Mouse (Mus musculus) layer of hippocampus, adult 2 months (tissue): ENCODE results near the gene Kcnj11. TPM values are rescaled to one million over a fixed set of nuclear protein-coding genes. Genes with fewer than 3 reads are reported as not detected.
A peak's percentile ranks its signal among the peaks of the same experiment; 100 is the strongest.

Source experiments
- DNase-seq, 2 experiments: peaks; one replicate each; pipeline ENCODE4 v3.0.0; 2022; ENCODE audit warnings: low spot score in 2 of 2
- H3K27ac ChIP-seq: fragments of 200-600 bp; 2 replicates; pipeline ENCODE4 v1.8.1; 2022
- H3K4me3 ChIP-seq: fragments of 200-600 bp; 2 replicates; pipeline ENCODE4 v1.8.1; 2022; ENCODE audit warnings: mild to moderate bottlenecking
- CTCF ChIP-seq: fragments of 200-600 bp; conservative IDR thresholded peaks from 2 replicates; pipeline ENCODE4 v1.8.1; 2022; ENCODE audit warnings: antibody characterized with exemption, mild to moderate bottlenecking, moderate library complexity
- total RNA-seq, 2 experiments: library from RNA; stranded (reverse); gene quantifications; 2 replicates each; pipeline ENCODE4 v1.2.3; 2021

Kcnj11 gene
- total RNA-seq, 2 experiments from 2014 or later: 34.2 to 37.4 TPM

GRCm38 (mm10) chr7:46098919-46099286 is 1.7 kb downstream of the Kcnj11 start:
- DNase-seq: no peak
- Histone ChIP-seq H3K4me3 (peak overlapping the region; percentile 46), H3K27ac (peak overlapping the region; percentile 91; the same call in 1 of the 2 replicates)
- TF ChIP-seq CTCF: no peak

- peak overlapping the region; percentile 46 for H3K4me3 ChIP-seq
- DNase-seq: no peak
- peak overlapping the region; percentile 91 for H3K27ac ChIP-seq
- TF ChIP-seq CTCF: no peak
These were observed 2.2 kb downstream of the Kcnj11 start for GRCm38 (mm10) chr7:46098221-46098918.

GRCm38 (mm10) chr7:46097319-46097783 is 3.2 kb downstream of the Kcnj11 start:
- no peak for TF ChIP-seq CTCF
- peak overlapping the region; percentile 39; the same call in 1 of the 2 replicates for H3K27ac ChIP-seq
- peak overlapping the region; percentile 46 for H3K4me3 ChIP-seq
- DNase-seq: no peak

- Histone ChIP-seq H3K27ac (peak overlapping the region; percentile 39; the same call in 1 of the 2 replicates), H3K4me3 (peak overlapping the region; percentile 46; the same call in 1 of the 2 replicates)
- peak; percentile 98 for TF ChIP-seq CTCF
- peak in 1 of 2 experiments; percentile 75 for DNase-seq
These were observed 4.4 kb downstream of the Kcnj11 start for GRCm38 (mm10) chr7:46096136-46096535.

GRCm38 (mm10) chr7:46092803-46093202 is 7.8 kb downstream of the Kcnj11 start:
- Histone ChIP-seq H3K4me3 (no peak overlapping the region), H3K27ac (no peak overlapping the region)
- no peak for TF ChIP-seq CTCF
- DNase-seq: no peak

- no peak for DNase-seq
- no peak for TF ChIP-seq CTCF
- no peak overlapping the region for H3K4me3 ChIP-seq
- H3K27ac ChIP-seq: no peak overlapping the region
These were observed 12.3 kb downstream of the Kcnj11 start for GRCm38 (mm10) chr7:46088241-46088640.

- H3K4me3 ChIP-seq: no peak overlapping the region
- TF ChIP-seq CTCF: no peak
- no peak overlapping the region for H3K27ac ChIP-seq
- DNase-seq: no peak
These were observed 14.2 kb downstream of the Kcnj11 start for GRCm38 (mm10) chr7:46086378-46086777.

GRCm38 (mm10) chr7:46084839-46085513 is 15.6 kb downstream of the Kcnj11 start:
- Histone ChIP-seq H3K4me3 (no peak overlapping the region), H3K27ac (no peak overlapping the region)
- TF ChIP-seq CTCF: no peak
- DNase-seq: no peak

GRCm38 (mm10) chr7:46084024-46084423 is 16.5 kb downstream of the Kcnj11 start:
- Histone ChIP-seq H3K4me3 (no peak overlapping the region), H3K27ac (no peak overlapping the region)
- TF ChIP-seq CTCF: no peak
- no peak for DNase-seq

GRCm38 (mm10) chr7:46077675-46078074 is 22.9 kb downstream of the Kcnj11 start:
- TF ChIP-seq CTCF: peak; percentile 31
- Histone ChIP-seq H3K4me3 (no peak overlapping the region), H3K27ac (no peak overlapping the region)
- no peak for DNase-seq

- Histone ChIP-seq H3K27ac (no peak overlapping the region), H3K4me3 (no peak overlapping the region)
- no peak for TF ChIP-seq CTCF
- no peak for DNase-seq
These were observed 23.7 kb downstream of the Kcnj11 start for GRCm38 (mm10) chr7:46076844-46077243.

GRCm38 (mm10) chr7:46068831-46069230 is 31.7 kb downstream of the Kcnj11 start:
- no peak for DNase-seq
- no peak overlapping the region for H3K4me3 ChIP-seq
- TF ChIP-seq CTCF: no peak
- no peak overlapping the region for H3K27ac ChIP-seq

- no peak for TF ChIP-seq CTCF
- Histone ChIP-seq H3K4me3 (no peak overlapping the region), H3K27ac (no peak overlapping the region)
- no peak for DNase-seq
These were observed 37.3 kb downstream of the Kcnj11 start for GRCm38 (mm10) chr7:46063296-46063695.

- H3K27ac ChIP-seq: no peak overlapping the region
- no peak for DNase-seq
- no peak overlapping the region for H3K4me3 ChIP-seq
- TF ChIP-seq CTCF: no peak
These were observed 39.0 kb downstream of the Kcnj11 start for GRCm38 (mm10) chr7:46061614-46062013.
